Mouse (Mus musculus): ENCODE measurements around the gene Syncrip.
"Not testable (repeated sequence)": the region's sequence is repeated elsewhere in the genome, so short reads cannot be mapped to it uniquely, and the experiment has no call there.

The Syncrip gene

DNA sequence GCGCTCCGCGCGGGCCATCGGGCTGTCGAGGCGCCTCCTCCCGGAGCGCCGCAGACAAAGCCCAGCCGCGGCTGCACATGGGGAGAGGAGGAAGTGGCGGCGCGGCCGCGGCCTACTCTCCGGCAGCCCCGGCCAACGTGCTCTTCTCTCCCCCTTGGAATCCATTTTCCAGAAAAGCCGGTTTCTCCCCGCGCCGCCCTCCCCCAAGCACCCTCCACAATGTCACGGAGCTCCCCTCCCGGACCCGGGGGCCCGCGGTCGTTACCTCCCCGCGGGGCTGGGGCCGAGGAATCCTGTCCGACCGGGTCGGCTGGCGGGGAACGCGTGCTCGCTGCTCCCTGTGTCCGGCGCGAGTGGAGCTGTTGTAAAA is 598 bp downstream of the Syncrip start:
- no peak for DNase-seq (ENCODE audit: low read depth)

DNA sequence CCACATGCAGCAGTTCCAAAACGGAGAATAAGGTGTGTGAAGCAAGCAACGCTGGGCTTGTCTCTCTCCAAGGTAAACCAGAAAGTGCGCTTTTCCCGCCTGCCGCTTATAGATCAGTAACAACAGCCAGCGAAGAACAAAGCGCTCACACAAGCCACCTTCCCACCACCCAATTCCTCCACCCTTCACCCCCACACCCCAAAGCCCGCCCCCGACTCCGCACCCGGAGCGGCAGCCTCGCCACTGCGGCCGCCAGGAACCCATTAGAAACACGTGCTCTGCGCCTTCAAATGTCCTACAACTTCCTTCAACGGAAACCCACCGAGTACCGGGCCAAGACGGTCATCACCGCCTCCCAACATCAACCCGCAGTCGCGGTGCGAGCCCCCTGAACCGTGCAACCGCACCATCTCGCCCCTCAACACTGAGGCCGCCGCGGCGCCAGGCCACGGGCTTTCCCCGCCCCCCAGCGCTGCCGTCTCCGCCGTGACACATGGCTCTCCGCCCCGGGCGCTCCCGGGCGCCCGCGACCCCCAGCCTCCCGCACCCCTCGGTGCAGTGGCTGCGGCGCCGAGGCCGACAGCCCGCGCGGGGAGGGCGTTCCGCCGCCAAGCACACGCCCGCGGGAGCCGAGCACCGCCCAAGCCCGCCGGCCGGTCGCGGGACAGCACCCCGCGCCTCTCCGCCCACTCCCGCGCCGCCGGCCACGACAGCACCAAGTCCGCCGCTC is 1.1 kb downstream of the Syncrip start:
- DNase-seq (ENCODE audit: low read depth): no peak

DNA sequence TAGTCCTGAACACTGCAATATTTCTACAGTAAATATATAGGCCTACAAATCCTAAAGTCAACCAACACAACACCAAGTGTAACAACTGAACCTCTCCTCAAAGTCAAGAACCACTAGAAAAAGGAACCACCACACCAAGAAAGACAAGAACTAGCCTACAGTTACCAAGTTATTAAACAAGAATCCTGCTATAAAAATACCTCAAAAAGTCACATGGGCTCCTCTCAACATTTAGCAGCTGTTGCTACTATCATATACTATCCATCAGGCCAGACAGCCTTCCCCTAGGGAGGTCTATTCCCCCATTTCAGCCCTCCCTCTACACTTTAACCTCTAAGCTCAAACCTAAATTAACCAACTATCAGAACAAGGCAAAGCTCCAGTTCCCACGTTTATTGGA is 2.3 kb downstream of the Syncrip start:
- no peak for DNase-seq (ENCODE audit: low read depth)

DNA sequence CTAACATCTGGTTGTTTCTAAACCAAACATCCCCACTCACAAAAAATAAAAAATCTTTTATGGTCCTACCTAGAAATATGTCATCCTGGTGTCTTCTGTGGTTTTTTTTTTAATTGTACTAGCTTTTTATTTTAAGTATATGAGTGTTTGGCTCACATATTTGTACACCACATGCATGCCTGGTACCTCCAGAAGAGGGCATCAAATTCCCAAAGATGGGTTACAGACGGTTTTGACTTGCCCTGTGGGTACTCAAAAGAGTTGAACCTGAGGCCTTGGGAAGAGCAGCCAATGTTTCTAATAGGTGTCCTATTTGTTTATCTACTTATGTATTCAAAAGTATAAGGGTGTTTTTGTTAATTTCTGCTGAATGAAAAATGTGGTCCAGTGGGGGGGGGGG is 6.2 kb downstream of the Syncrip start:
- DNase-seq (ENCODE audit: low read depth): no peak

DNA sequence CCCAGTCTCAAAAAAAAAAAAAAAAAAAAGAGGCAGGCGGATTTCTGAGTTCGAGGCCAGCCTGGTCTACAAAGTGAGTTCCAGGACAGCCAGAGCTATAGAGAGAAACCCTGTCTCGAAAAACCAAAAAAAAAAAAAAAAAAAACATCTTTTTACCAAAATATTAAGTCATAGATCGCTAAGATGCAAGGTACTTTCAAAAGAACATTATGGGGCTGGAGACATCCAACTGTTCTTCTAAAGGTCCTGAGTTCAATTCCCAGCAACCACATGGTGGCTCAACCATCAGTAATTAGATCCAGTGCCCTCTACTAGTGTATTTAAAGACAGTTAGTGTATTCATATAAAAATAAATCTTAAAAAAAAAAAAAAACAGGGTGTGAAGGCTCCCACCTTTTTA is 21.4 kb downstream of the Syncrip start:
- DNase-seq (ENCODE audit: low read depth): not testable (repeated sequence)

DNA sequence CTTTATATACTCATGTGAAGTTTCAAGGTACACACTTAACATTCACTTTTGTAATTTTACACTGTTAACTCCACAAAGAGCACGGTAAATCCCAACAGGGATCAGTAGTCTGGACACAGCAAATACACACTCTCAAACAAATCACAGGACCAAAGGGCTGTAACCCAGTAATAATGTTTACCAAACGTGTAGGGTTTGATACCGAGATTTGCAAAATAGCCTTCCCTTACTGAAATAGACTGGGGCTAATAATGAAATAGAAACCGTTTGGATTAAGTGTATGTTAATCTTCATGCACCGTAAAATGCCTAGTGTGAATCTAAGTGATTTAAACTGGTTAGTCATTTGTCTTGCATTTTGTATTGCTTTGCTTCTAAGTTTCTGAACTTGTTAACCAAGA is 42.4 kb downstream of the Syncrip start:
- no peak for DNase-seq (ENCODE audit: low read depth)

DNA sequence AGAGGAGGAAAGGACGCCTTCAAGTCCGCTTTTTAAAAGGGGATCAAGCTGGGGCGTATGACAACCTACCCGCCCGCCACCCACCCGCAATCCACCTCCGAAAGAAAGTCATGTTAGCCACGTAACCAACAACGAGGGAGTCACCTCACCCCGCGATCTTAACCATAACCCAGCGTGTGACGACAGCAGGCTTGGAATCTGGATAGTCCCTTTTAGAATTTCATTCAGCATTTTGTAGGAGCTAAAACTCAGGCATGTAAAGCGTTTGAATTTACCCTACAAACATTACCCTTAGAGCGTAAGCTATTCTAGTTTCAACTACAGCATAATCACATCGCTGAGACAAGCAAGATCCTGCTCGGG is 43.2 kb downstream of the Syncrip start:
- DNase-seq (ENCODE audit: low read depth): no peak

DNA sequence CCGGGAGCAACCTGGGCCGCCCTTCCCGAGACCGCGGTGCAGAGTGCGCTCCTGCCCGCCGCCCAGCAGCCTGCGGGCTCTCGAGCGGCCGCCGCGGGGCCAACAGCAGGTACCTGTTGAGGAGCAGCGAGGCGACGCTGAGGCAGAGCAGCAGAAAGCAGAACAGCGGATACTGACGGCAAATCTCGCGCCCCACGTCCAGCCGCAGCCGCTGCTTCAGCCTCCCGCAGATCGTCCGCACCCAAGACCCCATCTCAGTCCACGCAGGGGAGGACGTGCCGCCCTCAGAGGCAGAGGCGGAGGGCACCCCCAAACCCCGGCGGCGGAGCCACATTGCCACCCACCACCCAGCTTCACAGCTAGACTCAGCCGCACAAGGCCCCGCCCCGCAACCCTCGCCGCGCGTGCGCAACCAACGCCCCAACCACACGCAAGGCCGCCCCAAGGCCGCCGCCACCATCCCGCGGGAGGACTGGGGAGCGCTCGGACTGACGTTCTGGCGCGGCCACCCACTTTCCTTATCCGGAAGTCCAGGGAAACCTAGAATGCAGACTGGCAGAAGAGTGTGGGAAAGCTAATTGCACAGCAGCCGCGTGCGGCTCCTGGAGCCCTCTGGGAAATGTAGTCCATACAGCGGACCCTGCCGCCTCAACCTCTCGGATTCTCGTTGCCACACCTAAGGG is 43.7 kb downstream of the Syncrip start, which contains the start of gene Snx14:
TSS of gene Snx14 (minus strand) at position 404 of the 683 bp plus-strand sequence.
- DNase-seq (ENCODE audit: low read depth): peak; percentile 89

DNA sequence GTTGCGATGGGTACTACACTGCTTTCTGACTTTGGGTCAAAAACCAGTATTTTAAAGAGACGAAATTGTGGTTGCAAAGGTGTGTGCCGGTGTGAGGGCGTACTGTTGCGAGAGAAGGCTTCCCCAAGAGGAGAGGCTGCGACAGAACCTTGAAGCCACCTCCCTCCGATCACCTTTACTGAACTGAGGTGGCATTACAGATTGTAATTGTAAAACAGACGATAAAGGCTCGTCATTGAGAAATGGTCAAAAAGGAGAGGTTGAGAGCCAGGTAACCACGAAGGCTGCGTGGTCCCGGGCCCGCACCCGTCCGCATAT is 44.2 kb downstream of the Syncrip start:
- no peak for DNase-seq (ENCODE audit: low read depth)

DNA sequence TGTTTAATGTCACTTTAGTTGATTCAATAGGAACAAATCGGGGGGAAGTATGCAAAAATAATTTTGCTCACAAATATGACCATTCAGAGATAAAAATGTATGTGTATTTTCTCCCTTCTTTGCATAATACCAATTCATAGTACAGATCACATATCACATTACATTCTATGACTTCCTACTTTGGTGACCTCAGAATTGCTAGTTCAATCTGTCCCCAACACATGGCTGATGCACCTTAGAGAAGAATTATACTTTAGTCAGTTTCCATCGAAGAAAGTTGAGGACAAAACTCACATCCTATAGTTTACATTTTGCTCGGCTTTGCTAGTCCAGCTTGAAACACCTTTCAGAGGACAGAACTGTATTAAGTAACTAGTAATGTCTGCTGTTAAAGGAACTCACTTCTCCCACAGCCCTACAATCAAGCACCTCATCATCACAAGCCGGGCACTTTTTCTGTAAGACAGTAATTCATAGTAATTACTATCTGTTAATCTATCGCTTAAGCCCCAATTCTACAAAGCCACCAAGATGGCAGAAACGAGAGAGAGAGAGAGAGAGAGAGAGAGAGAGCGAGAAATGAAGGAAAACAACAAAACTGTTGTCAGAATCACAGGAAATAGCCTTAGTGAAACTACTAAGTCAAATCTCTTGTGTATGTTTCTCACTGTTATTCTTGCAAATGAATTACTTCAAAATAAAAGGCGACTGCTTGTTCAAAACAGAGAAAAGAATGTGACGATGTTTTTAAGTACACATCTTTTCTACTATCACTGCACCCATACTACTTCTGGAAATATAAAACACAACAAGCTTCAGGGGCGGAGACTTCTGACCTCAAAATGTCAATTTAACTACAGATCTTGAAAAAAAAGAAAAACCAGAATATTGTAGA is 44.8 kb downstream of the Syncrip start:
- DNase-seq (ENCODE audit: low read depth): no peak

DNA sequence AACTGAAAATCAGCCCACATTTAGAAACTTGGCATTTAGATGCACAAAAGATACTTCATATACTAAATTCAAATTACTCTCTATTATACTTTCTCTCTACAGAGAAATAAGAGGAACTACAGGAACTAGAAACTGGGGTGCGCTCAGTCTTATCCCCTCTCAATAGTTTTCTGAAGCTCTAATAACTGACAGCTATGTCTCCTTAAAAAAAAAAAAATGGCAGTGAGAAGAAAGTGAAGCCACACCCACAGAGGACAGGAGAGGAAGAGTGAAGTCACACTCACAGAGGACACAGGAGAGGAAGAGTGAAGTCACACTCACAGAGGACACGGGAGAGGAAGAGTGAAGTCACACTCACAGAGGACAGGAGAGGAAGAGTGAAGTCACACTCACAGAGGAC is 58.0 kb downstream of the Syncrip start:
- no peak for DNase-seq (ENCODE audit: low read depth)

DNA sequence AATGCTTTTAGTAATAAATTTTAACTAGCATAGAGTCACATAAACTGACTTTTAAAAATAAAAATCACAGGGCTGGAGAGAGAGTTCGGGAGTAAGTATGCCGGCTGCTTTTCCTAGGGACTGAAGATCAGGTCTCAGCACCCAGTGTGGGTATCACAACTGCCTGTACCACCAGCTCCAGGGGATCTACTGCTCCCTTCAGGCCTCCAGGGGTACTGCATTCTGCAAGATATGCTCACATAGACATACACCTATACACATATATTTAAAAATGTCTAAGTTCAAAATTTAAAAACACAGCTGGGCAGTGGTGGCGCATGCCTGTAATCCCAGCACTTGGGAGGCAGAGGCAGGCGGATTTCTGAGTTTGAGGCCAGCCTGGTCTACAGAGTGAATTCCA is 59.9 kb downstream of the Syncrip start:
- no peak for DNase-seq (ENCODE audit: low read depth)

DNA sequence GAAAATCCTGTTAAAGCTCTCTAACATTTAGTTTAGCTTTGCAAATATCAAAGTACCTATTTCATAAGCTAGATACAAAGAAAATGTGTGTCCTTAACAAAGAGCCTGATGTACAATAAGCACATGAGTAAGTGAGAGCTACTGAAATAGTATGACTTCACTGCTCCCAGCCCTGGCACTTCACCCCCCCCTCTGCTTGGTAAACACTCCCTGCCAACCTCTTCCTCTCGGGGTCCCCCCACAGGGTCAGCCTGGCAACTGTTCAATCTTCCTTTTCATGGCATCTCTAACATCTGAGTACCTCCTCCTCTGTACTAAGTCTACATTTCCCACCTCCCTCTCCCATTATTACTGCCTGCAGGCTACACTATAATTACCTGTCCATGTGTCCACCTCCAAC is 65.6 kb downstream of the Syncrip start:
- DNase-seq (ENCODE audit: low read depth): no peak

DNA sequence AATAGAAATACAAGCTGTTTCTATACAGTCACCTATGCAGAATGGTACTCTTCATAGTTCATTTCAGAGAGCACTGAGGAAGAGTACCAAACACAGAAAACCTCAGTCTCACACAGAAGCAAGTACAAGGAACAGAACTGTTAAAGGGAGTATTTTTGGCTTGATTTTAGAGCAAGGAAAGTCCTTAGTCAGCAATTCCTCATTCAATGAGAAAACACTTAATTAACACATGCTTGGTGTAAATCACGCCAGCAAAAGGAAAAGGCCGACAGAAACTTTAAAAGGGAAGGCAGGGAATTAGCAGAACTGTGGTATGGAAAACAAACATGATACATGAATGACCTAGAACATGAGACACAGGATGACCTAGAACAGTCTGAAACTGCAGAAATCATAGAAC is 72.4 kb downstream of the Syncrip start:
- DNase-seq (ENCODE audit: low read depth): no peak

DNA sequence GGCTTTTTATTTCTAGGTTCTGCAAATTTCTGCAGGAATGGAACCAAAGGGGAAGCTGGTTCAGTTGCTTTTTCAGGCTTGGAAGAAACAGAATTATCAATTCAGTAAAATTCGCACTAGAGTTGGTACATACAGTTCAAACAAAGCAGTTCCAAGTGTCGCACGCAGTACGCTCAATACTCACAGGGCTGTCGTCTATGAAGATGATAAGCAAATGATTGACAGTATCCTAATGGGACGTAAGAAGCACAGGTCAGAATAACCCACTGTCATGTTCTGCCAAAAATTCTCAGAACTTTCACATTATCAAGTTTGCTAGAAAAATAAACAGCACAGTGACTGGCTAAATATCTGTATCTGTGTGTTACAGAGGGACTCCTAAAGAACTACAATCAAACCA is 77.9 kb downstream of the Syncrip start:
- no peak for DNase-seq (ENCODE audit: low read depth)

DNA sequence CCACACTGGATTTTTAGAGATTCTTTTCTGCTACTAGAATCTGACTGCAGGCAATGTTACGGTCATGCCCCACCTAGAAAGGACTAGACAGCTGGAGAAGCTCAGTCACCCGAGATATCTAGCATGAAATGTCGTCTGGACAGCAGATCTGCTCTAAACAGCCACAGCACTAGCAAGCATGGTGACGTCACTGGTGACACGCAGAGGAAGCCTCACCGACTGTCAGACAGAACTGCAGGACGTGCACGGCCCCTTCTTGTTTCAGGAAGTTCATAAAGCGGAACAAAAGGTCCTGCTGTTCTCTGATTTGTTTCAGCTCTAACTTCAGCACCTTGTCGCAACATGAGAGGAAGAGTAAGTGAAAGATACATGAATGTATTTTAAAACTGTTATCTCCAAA is 78.3 kb downstream of the Syncrip start:
- no peak for DNase-seq (ENCODE audit: low read depth)

DNA sequence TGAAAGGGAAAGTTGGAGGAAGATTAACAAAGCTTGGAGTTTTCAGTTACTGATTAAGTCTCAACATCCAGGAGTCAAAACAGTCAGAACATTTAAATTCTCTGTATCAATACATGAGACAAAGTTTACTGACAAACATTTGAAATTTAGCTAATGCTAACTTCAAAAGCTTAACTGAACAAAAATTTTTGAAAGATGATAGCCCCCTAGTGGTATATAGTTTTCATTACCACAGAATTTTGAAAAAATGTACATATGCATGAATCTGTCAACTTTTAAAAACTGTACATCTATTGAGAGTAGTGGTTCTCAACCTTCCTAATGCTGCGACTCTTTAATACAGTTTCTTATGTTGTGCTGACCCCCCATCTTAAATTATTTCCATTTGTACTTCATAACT is 83.9 kb downstream of the Syncrip start:
- no peak for DNase-seq (ENCODE audit: low read depth)
